Mouse (Mus musculus) E14TG2a.4 (cell line): ENCODE results near the gene Camsap1.

Source experiments
- H3K27me3 ChIP-seq: 2 replicates; pipeline ENCODE4 v1.6.1; 2014; ENCODE audit warnings: low read length, control low read depth; ENCODE audit not compliant: insufficient read depth
- H3K36me3 ChIP-seq: 2 replicates; pipeline ENCODE4 v1.6.1; 2014; ENCODE audit warnings: low read length, control low read depth; ENCODE audit not compliant: insufficient read depth
- H3K4me1 ChIP-seq: replicated peaks from 2 replicates; pipeline ENCODE4 v1.6.1; 2014; ENCODE audit warnings: low read depth, low read length, control low read depth
- H3K4me3 ChIP-seq: replicated peaks from 2 replicates; pipeline ENCODE4 v1.5.1; 2014; ENCODE audit warnings: mild to moderate bottlenecking, low read length
- H3K9me3 ChIP-seq: 2 replicates; pipeline ENCODE4 v1.6.1; 2014; ENCODE audit warnings: low read length, control low read depth
- CTCF ChIP-seq: conservative IDR thresholded peaks from 2 replicates; pipeline ENCODE4 v1.5.1; 2014; ENCODE audit warnings: low read length
- NANOG ChIP-seq: IDR thresholded peaks from 2 replicates; pipeline ENCODE4 v1.6.1; 2014; ENCODE audit warnings: borderline replicate concordance, low read length, mixed read lengths
- POU5F1 ChIP-seq: IDR thresholded peaks from 2 replicates; pipeline ENCODE4 v1.6.1; 2014; ENCODE audit warnings: low read length, borderline replicate concordance

The Camsap1 gene

GRCm38 (mm10) chr2:25918408-25918807 lies 64.7 kb downstream of the Camsap1 start:
- H3K27me3 ChIP-seq: no peaks in the 10 kb centered on the region
- H3K9me3 ChIP-seq: no peaks in the 10 kb centered on the region
- TF ChIP-seq POU5F1: no peak
- TF ChIP-seq CTCF: no peak
- no peak for TF ChIP-seq NANOG
- H3K4me3 ChIP-seq: no peak overlapping the region
- peaks cover 9% of the 10 kb centered on the region for H3K4me1 ChIP-seq
- H3K36me3 ChIP-seq: 0 out of 2 replicates have a peak, but pooled peaks cover 1% of the 10 kb centered on the region

- no peak for TF ChIP-seq POU5F1
- TF ChIP-seq NANOG: no peak
- no peak for TF ChIP-seq CTCF
- Histone ChIP-seq H3K4me1 (peaks cover 5% of the 10 kb centered on the region; the same call in 1 of the 2 replicates), H3K4me3 (no peak overlapping the region), H3K36me3 (no peaks in the 10 kb centered on the region), H3K27me3 (no peaks in the 10 kb centered on the region), H3K9me3 (no peaks in the 10 kb centered on the region)
These were observed 68.3 kb downstream of the Camsap1 start for GRCm38 (mm10) chr2:25914821-25915220.

- Histone ChIP-seq H3K9me3 (no peaks in the 10 kb centered on the region), H3K36me3 (no peaks in the 10 kb centered on the region), H3K27me3 (no peaks in the 10 kb centered on the region), H3K4me1 (0 out of 2 replicates have a peak, but pooled peaks cover 6% of the 10 kb centered on the region), H3K4me3 (no peak overlapping the region)
- TF ChIP-seq NANOG: no peak
- no peak for TF ChIP-seq POU5F1
- TF ChIP-seq CTCF: no peak
These were observed 68.9 kb downstream of the Camsap1 start for GRCm38 (mm10) chr2:25914201-25914600.

- TF ChIP-seq CTCF: no peak
- TF ChIP-seq NANOG: no peak
- no peak for TF ChIP-seq POU5F1
- H3K9me3 ChIP-seq: no peaks in the 10 kb centered on the region
- H3K36me3 ChIP-seq: no peaks in the 10 kb centered on the region
- H3K4me3 ChIP-seq: no peak overlapping the region
- H3K4me1 ChIP-seq: 0 out of 2 replicates have a peak, but pooled peaks cover 6% of the 10 kb centered on the region
- H3K27me3 ChIP-seq: no peaks in the 10 kb centered on the region
These were observed 69.8 kb downstream of the Camsap1 start for GRCm38 (mm10) chr2:25913247-25913646.

- no peaks in the 10 kb centered on the region for H3K36me3 ChIP-seq
- no peak for TF ChIP-seq POU5F1
- no peak for TF ChIP-seq CTCF
- no peak for TF ChIP-seq NANOG
- no peak overlapping the region for H3K4me3 ChIP-seq
- H3K9me3 ChIP-seq: no peaks in the 10 kb centered on the region
- 0 out of 2 replicates have a peak, but pooled peaks cover 6% of the 10 kb centered on the region for H3K4me1 ChIP-seq
- H3K27me3 ChIP-seq: no peaks in the 10 kb centered on the region
These were observed 73.2 kb downstream of the Camsap1 start for GRCm38 (mm10) chr2:25909872-25910271.

GRCm38 (mm10) chr2:25898970-25899369 lies 84.1 kb downstream of the Camsap1 start:
- no peak for TF ChIP-seq CTCF
- no peak for TF ChIP-seq POU5F1
- TF ChIP-seq NANOG: no peak
- H3K36me3 ChIP-seq: no peaks in the 10 kb centered on the region
- H3K4me1 ChIP-seq: peaks cover 5% of the 10 kb centered on the region; the same call in 1 of the 2 replicates
- no peak overlapping the region for H3K4me3 ChIP-seq
- H3K9me3 ChIP-seq: no peaks in the 10 kb centered on the region
- H3K27me3 ChIP-seq: no peaks in the 10 kb centered on the region

- TF ChIP-seq NANOG (no peak), POU5F1 (no peak), CTCF (no peak)
- Histone ChIP-seq H3K4me3 (no peak overlapping the region), H3K36me3 (no peaks in the 10 kb centered on the region), H3K9me3 (no peaks in the 10 kb centered on the region), H3K27me3 (no peaks in the 10 kb centered on the region), H3K4me1 (no peaks in the 10 kb centered on the region)
These were observed 90.6 kb downstream of the Camsap1 start for GRCm38 (mm10) chr2:25892440-25892839.

- no peak for TF ChIP-seq POU5F1
- no peak for TF ChIP-seq NANOG
- no peak for TF ChIP-seq CTCF
- Histone ChIP-seq H3K4me3 (no peak overlapping the region), H3K9me3 (no peaks in the 10 kb centered on the region), H3K27me3 (no peaks in the 10 kb centered on the region), H3K36me3 (no peaks in the 10 kb centered on the region), H3K4me1 (no peaks in the 10 kb centered on the region)
These were observed 94.9 kb downstream of the Camsap1 start for GRCm38 (mm10) chr2:25888144-25888543.

- TF ChIP-seq POU5F1 (no peak), NANOG (no peak), CTCF (no peak)
- no peak overlapping the region for H3K4me3 ChIP-seq
- no peaks in the 10 kb centered on the region for H3K9me3 ChIP-seq
- no peaks in the 10 kb centered on the region for H3K27me3 ChIP-seq
- H3K36me3 ChIP-seq: no peaks in the 10 kb centered on the region
- 0 out of 2 replicates have a peak, but pooled peaks cover 5% of the 10 kb centered on the region for H3K4me1 ChIP-seq
These were observed 95.9 kb downstream of the Camsap1 start for GRCm38 (mm10) chr2:25887226-25887625.
